In genomic region chr12:33007176-33007575, GRCm38 (mm10) we compare ENCODE assay signal across 20 mouse cellular contexts.
"Had no signal": no experiment of that assay in that cellular context is flagged by ENCODE, and none has a peak within 500 bp of the region (broad histone marks: within the 10 kb centered on the region; RNA-seq: fewer than 3 reads in every experiment).

No protein-coding gene starts in this region.

- DNase-seq: liver, embryonic 13.5 days; liver, postnatal 0 days; lung, embryonic 14.5 days; lung, postnatal 10 days; retina, postnatal 1 day; right cerebral cortex, adult 18-20 months; right cerebral cortex, postnatal 25 days; right cerebral cortex, postnatal 4 days; spleen, adult 18-20 months; thymus, adult 18-20 months; thymus, postnatal 14 days; thymus, postnatal 36 days had no signal

- H3K36me3 ChIP-seq: liver, embryonic 13.5 days; liver, embryonic 15.5 days; midbrain, embryonic 13.5 days; midbrain, embryonic 15.5 days; neural tube, embryonic 13.5 days; neural tube, embryonic 15.5 days had no signal

- ATAC-seq: liver, postnatal 0 days; midbrain, embryonic 13.5 days; midbrain, embryonic 15.5 days had no signal

- H3K27ac ChIP-seq: liver, embryonic 13.5 days; liver, embryonic 15.5 days; macrophage; midbrain, embryonic 13.5 days; midbrain, embryonic 15.5 days; neural tube, embryonic 13.5 days; neural tube, embryonic 15.5 days had no signal

- H3K4me3 ChIP-seq: liver, embryonic 13.5 days; liver, embryonic 15.5 days; megakaryocyte, embryonic 14.5 days; midbrain, embryonic 13.5 days; midbrain, embryonic 15.5 days; neural tube, embryonic 13.5 days; neural tube, embryonic 15.5 days had no signal

- H3K4me1 ChIP-seq: liver, embryonic 15.5 days; midbrain, embryonic 15.5 days; neural tube, embryonic 13.5 days; neural tube, embryonic 15.5 days had no signal

- H3K27me3 ChIP-seq: liver, embryonic 13.5 days; midbrain, embryonic 13.5 days; midbrain, embryonic 15.5 days; neural tube, embryonic 13.5 days; neural tube, embryonic 15.5 days had no signal

- H3K4me2 ChIP-seq: liver, embryonic 13.5 days; liver, embryonic 15.5 days; lung, embryonic 14.5 days; midbrain, embryonic 11.5 days; midbrain, embryonic 13.5 days; midbrain, embryonic 15.5 days; neural tube, embryonic 13.5 days; neural tube, embryonic 15.5 days had no signal

- H3K9ac ChIP-seq: liver, embryonic 13.5 days; liver, embryonic 15.5 days; liver, postnatal 0 days; lung, embryonic 14.5 days; midbrain, embryonic 13.5 days; midbrain, embryonic 15.5 days; neural tube, embryonic 13.5 days; neural tube, embryonic 15.5 days had no signal

- H3K9me3 ChIP-seq: liver, embryonic 13.5 days; liver, embryonic 15.5 days; midbrain, embryonic 13.5 days; midbrain, embryonic 15.5 days; neural tube, embryonic 13.5 days; neural tube, embryonic 15.5 days had no signal
